8 mouse cellular contexts compared by ENCODE assay signal in genomic region chr10:21465362-21465761, GRCm38 (mm10).
DNase-seq lines count a peak whose midpoint lies in the region; ATAC-seq and TF ChIP-seq lines count a peak whose summit lies in the region.

No protein-coding gene starts in this region.

- H3K27ac ChIP-seq in cortical plate, adult 2 months (ENCODE audit: insufficient read depth, low read length) = no peak overlapping the region

- ATAC-seq in activated CD4-positive, CD25-positive, alpha-beta regulatory T cell, adult 4 months = peak; percentile 43
- peak; percentile 80 for ATAC-seq in inflammation-experienced regulatory T-cells, adult 6 months

- TF ChIP-seq CTCF in cortical plate, adult 2 months (IDR thresholded peaks at IDR 0.05; ENCODE audit: extremely low read depth, insufficient read depth, low read length) = peak; percentile 91

- no peak for TF ChIP-seq POLR2A in cortical plate, adult 2 months (IDR thresholded peaks at IDR 0.05; ENCODE audit: extremely low read depth, insufficient read depth, low read length)

- intact Hi-C loops in gastrocnemius, postnatal 14 days (cut with DNase I; ENCODE audit: low total_unique reads) = loop anchor here (5.0 kb wide), 1 partner anchor 83 kb away; no protein-coding TSS in a partner anchor
- intact Hi-C loops in left cerebral cortex, postnatal 10 days (cut with DNase I) = loop anchor here (1.0 to 10.0 kb wide), 5 partner anchors 132 to 530 kb away; partner anchors contain the start of gene Sgk1

- peaks cover 6% of the 10 kb centered on the region; the same call in 1 of the 2 replicates for H3K4me1 ChIP-seq in cortical plate, adult 2 months (ENCODE audit: control insufficient read depth, insufficient read depth, low read length)

- peak; percentile 80 for DNase-seq in gastrocnemius, postnatal 14 days
- DNase-seq in left cerebral cortex, postnatal 10 days (ENCODE audit: extremely low spot score in 1 of 2, low spot score in 2 of 2) = peak; percentile 86 to 89
- peak; percentile 89 for DNase-seq in mesoderm, embryonic 11.5 days (ENCODE audit: low read depth, low spot score)
- DNase-seq in right cerebral cortex, postnatal 36 days (ENCODE audit: low spot score in 2 of 2) = peak; percentile 73 to 86
- DNase-seq in urinary bladder, postnatal 4 days (ENCODE audit: low spot score in 2 of 2) = peak; percentile 65 to 83

- H3K4me3 ChIP-seq in cortical plate, adult 2 months (ENCODE audit: insufficient read depth, low read length) = peak overlapping the region; percentile 11; the same call in 1 of the 2 replicates
